Mouse (Mus musculus) liver, adult 2 months (tissue): Measurements from ENCODE around the gene Jakmip3. TPM values are rescaled to one million over a fixed set of nuclear protein-coding genes. Genes with fewer than 3 reads are reported as not detected.

ENCODE experiments used
- DNase-seq: peaks from one replicate; pipeline ENCODE4 v3.0.0-alpha.2; 2011; ENCODE audit warnings: low read depth, low spot score; ENCODE audit errors: extremely low read depth
- H3K27ac ChIP-seq: fragments of 200-500 bp; replicated peaks from 2 replicates; pipeline ENCODE4 v1.5.1; 2012; ENCODE audit warnings: low read depth, mild to moderate bottlenecking, control low read depth, inconsistent platforms, low read length; ENCODE audit not compliant: insufficient read depth
- H3K27me3 ChIP-seq: fragments of 200-500 bp; 2 replicates; pipeline ENCODE4 v1.6.1; 2012; ENCODE audit warnings: mild to moderate bottlenecking, moderate library complexity, low read length, inconsistent platforms; ENCODE audit not compliant: control insufficient read depth, insufficient read depth
- H3K36me3 ChIP-seq: fragments of 200-500 bp; 2 replicates; pipeline ENCODE4 v1.6.1; 2012; ENCODE audit warnings: low read length, inconsistent platforms; ENCODE audit not compliant: control insufficient read depth, insufficient read depth
- H3K4me1 ChIP-seq: fragments of 200-500 bp; 2 replicates; pipeline ENCODE4 v1.6.1; 2011; ENCODE audit warnings: low read length; ENCODE audit not compliant: control insufficient read depth, insufficient read depth
- H3K4me3 ChIP-seq: fragments of 200-500 bp; 2 replicates; pipeline ENCODE4 v1.5.1; 2011; ENCODE audit warnings: low read depth, mild to moderate bottlenecking, control low read depth, low read length, moderate library complexity; ENCODE audit not compliant: insufficient read depth
- H3K79me2 ChIP-seq: fragments of 200-500 bp; 2 replicates; pipeline ENCODE4 v1.6.1; 2012; ENCODE audit warnings: inconsistent platforms, mild to moderate bottlenecking, low read length, moderate library complexity; ENCODE audit not compliant: control insufficient read depth, insufficient read depth
- H3K9ac ChIP-seq: fragments of 200-500 bp; 2 replicates; pipeline ENCODE4 v1.6.1; 2012; ENCODE audit warnings: low read depth, mild to moderate bottlenecking, control low read depth, inconsistent platforms, low read length
- CTCF ChIP-seq: fragments of 200-500 bp; IDR thresholded peaks from 2 replicates; pipeline ENCODE4 v1.5.1; 2011; ENCODE audit warnings: low read depth, low read length, control low read depth
- POLR2A ChIP-seq: fragments of 200-500 bp; IDR thresholded peaks from 2 replicates; pipeline ENCODE4 v1.6.1; 2011; ENCODE audit warnings: low read length, control low read depth; ENCODE audit not compliant: insufficient read depth; ENCODE audit errors: extremely low read depth
- WGBS: fragments of 180-500 bp; shearing (Covaris S2); methylation state at CpG from one replicate; pipeline ENCODE4 v1.1.7; 2018; 5-methylcytosine and 5-hydroxymethylcytosine counted together
- polyA plus RNA-seq: library from polyadenylated mRNA; depleted of rRNA; stranded (reverse); fragments of >200 nt; gene quantifications from 2 replicates; pipeline ENCODE4 v1.2.3, GENCODE M21; 2012
- total RNA-seq: library from RNA; depleted of rRNA; stranded (reverse); fragments of >200 nt; gene quantifications from 2 replicates; pipeline ENCODE4 v1.2.3, GENCODE M21; 2014

Jakmip3 gene
- total and polyA plus RNA-seq, 2 experiments = 0.02 TPM; not detected in 1

DNA sequence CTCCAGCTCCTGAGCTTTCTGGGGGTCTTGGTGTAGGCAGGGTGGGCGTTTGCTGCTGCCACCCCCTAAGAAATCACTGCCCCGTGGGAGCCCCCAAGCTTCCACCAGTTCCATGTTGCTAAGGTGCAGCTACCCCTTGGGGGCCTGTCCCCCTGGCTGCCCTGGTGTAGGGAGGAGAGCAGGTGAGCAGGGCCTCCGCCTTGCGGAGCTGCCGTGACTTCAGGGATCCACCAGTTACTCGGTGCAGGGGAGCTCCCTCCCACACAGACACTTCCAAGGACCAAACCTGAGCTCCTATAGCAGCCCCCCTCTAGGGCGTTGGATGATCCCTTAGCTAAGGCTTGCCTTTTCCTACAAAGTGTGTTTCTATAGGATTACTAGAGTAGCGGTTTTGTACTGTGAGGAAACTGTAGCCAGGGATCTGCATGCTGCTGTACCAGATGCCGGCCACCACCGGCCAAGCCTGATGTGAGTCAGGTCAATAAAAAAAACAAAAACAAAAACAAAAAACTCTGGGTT lies 160.8 kb downstream of the Jakmip3 start:
- no peak overlapping the region for H3K4me3 ChIP-seq

DNA sequence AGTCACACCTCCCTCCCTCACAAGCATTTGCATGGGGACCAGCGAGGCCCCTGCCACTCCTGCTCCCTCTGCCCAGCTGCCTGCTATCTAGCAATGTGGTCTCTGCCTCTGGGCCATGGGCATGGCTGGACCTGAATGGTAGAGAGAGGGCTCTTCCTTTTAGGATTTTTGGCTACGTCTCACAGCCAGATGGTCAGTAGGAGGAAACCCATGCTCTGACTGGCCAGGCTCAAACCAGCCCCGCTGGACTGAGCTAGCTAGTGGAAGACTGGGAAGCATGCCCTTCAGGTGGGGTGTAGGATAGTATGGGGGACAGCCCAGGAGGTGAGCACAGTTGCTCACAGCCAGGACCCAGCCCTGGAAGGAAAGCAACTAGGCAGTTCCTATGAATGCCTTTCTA lies 161.3 kb downstream of the Jakmip3 start:
- Histone ChIP-seq H3K27me3 (no peaks in the 10 kb centered on the region), H3K4me3 (no peak overlapping the region), H3K79me2 (no peaks in the 10 kb centered on the region), H3K36me3 (no peaks in the 10 kb centered on the region), H3K9ac (no peak overlapping the region), H3K4me1 (no peaks in the 10 kb centered on the region), H3K27ac (no peak overlapping the region)
- WGBS = 82% methylated on average over 3 of the region's 3 CpGs
- TF ChIP-seq CTCF (no peak), POLR2A (no peak)
- no peak for DNase-seq

More for the DNA sequence above, 160.8 kb downstream of the Jakmip3 start:
- WGBS = 75% methylated on average over 10 of the region's 10 CpGs
- no peaks in the 10 kb centered on the region for H3K79me2 ChIP-seq
- no peak overlapping the region for H3K27ac ChIP-seq
- no peak overlapping the region for H3K9ac ChIP-seq
- TF ChIP-seq CTCF (no peak), POLR2A (no peak)
- H3K4me1 ChIP-seq = no peaks in the 10 kb centered on the region
- no peaks in the 10 kb centered on the region for H3K27me3 ChIP-seq
- DNase-seq = no peak
- H3K36me3 ChIP-seq = no peaks in the 10 kb centered on the region

DNA sequence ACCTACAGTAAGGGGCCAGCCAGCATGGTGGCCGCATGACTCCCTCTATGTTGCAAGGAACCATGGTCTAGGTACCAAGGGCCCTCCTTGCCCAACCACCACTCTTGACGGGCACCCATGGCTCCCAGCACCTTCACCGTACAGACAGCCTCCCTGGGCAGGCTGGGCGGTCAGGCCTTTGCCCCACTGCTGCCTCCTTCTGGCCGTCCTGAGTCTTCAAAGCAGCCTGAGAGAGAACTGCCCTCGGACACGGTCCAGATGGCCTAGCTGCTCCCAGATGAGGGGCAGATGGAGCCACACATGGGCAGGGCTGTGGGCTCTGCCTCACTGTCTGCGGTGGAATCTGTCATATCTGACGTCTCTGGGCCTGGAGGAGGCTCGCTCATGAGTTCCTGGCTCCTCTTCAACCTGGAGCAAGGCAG lies 163.4 kb downstream of the Jakmip3 start:
- DNase-seq = no peak
- Histone ChIP-seq H3K36me3 (no peaks in the 10 kb centered on the region), H3K79me2 (no peaks in the 10 kb centered on the region), H3K9ac (no peak overlapping the region), H3K27me3 (no peaks in the 10 kb centered on the region), H3K27ac (no peak overlapping the region), H3K4me3 (no peak overlapping the region), H3K4me1 (no peaks in the 10 kb centered on the region)
- WGBS = 64% methylated on average over 10 of the region's 10 CpGs
- TF ChIP-seq CTCF = no peak
- no peak for TF ChIP-seq POLR2A

DNA sequence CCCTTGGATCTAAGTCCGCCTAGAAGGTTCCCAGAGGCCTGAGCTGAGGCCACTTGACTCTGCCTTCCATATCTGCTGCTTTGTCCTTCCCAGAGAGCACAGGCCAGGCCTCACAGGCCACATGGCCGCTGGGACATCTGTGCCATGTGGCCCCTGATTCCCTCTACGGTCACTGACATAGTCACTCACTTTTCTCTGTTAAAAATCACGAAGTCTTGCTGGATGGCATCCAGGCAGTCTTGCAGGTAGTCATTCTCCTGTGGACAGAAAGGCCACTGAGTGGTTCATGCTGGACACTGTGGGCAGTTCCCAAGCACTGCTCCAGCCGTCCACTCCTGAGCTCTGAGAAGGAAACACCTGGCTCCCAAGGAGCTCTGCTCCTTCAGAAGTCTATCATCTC lies 164.5 kb downstream of the Jakmip3 start:
- WGBS = 80% methylated on average over 5 of the region's 5 CpGs
- Histone ChIP-seq H3K27ac (no peak overlapping the region), H3K9ac (no peak overlapping the region), H3K4me1 (no peaks in the 10 kb centered on the region), H3K4me3 (no peak overlapping the region), H3K79me2 (no peaks in the 10 kb centered on the region), H3K27me3 (no peaks in the 10 kb centered on the region), H3K36me3 (no peaks in the 10 kb centered on the region)
- no peak for DNase-seq
- TF ChIP-seq CTCF = no peak
- no peak for TF ChIP-seq POLR2A

DNA sequence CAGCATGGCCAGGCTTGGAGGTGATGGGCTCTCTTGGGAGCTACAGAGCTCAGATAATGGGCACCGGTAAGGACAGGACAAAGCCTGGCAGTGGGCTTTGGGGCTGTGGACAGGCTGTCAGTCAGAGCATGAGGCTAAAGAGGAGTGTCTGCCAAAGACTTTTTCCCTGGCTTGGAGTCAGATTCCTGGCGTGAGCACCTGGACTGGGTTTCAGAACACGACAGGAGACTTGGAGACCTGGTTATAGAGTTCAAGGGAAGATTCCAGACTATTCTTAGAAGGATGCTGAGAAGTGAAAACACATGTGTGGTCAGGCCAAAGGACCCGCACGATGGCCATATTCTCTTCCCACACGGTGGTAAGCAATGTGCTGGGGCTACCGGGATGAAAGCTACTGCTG lies 165.2 kb downstream of the Jakmip3 start:
- DNase-seq = no peak
- no peaks in the 10 kb centered on the region for H3K79me2 ChIP-seq
- no peak overlapping the region for H3K4me3 ChIP-seq
- no peaks in the 10 kb centered on the region for H3K27me3 ChIP-seq
- H3K27ac ChIP-seq = no peak overlapping the region
- no peaks in the 10 kb centered on the region for H3K36me3 ChIP-seq
- TF ChIP-seq CTCF (no peak), POLR2A (no peak)
- H3K9ac ChIP-seq = no peak overlapping the region
- H3K4me1 ChIP-seq = no peaks in the 10 kb centered on the region
- 82% methylated on average over 7 of the region's 7 CpGs for WGBS

DNA sequence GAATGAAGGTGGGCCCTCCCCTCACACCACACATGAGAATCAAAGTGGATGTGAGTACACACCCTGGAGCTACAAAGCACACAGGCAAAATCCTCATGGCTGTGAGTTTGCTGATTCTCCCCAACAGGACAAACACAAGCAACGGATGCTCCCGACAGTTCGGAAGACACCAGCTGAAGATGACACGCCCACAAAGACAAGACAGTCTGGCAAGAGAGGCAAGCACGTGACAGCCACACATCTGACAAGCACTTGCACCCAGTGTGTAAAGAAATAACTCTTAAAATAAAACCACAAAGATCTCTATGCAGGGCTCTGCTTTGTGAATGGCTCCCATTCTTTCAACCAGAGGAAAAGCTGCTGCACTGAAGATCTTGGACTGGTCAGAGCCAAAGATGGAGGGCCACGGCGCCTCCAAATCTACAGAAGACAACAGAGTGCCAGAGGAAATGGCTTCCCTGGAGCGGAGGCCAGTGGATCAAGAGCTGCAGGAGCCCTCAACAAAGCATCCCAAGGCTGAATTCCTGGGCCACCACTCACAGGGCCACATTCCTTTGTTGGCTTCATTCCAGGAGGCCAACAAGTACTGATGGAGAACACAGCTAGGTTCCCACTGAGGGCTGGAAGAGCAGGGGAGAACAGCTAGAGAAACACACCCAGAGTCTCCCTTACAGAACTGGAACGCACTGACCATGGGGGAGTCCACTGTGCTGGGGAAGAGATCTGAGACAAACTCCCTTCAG lies 167.5 kb downstream of the Jakmip3 start:
- H3K27ac ChIP-seq = no peak overlapping the region
- no peak for DNase-seq
- WGBS = 85% methylated on average over 9 of the region's 9 CpGs
- no peaks in the 10 kb centered on the region for H3K4me1 ChIP-seq
- H3K27me3 ChIP-seq = no peaks in the 10 kb centered on the region
- H3K79me2 ChIP-seq = no peaks in the 10 kb centered on the region
- H3K36me3 ChIP-seq = no peaks in the 10 kb centered on the region
- H3K9ac ChIP-seq = no peak overlapping the region
- no peak for TF ChIP-seq POLR2A
- no peak for TF ChIP-seq CTCF
- no peak overlapping the region for H3K4me3 ChIP-seq
